14 mouse cellular contexts compared by ENCODE assay signal in genomic region chr13:90823877-90824276, GRCm38 (mm10).
DNase-seq lines count a peak whose midpoint lies in the region; ATAC-seq and TF ChIP-seq lines count a peak whose summit lies in the region.
"Had no signal": no experiment of that assay in that cellular context is flagged by ENCODE, and none has a peak within 500 bp of the region (broad histone marks: within the 10 kb centered on the region; RNA-seq: fewer than 3 reads in every experiment).

No protein-coding gene starts in this region.

- H3K27me3 ChIP-seq in kidney, embryonic 14.5 days (ENCODE audit: control insufficient read depth, insufficient read depth, low read length), result no peaks in the 10 kb centered on the region
- no peaks in the 10 kb centered on the region for H3K27me3 ChIP-seq in lung, embryonic 14.5 days (ENCODE audit: insufficient read depth, low read length)
- no peaks in the 10 kb centered on the region for H3K27me3 ChIP-seq in midbrain, embryonic 14.5 days (ENCODE audit: control insufficient read depth, insufficient read depth, low read length)
- H3K27me3 ChIP-seq: hindbrain, embryonic 12.5 days; limb, embryonic 15.5 days; stomach, embryonic 15.5 days had no signal

- H3K4me2 ChIP-seq in kidney, embryonic 14.5 days (replicated peaks; ENCODE audit: low read depth, low read length), result no peak overlapping the region
- H3K4me2 ChIP-seq in lung, embryonic 14.5 days, result no peak overlapping the region
- no peak overlapping the region for H3K4me2 ChIP-seq in midbrain, embryonic 14.5 days (ENCODE audit: low read length)
- H3K4me2 ChIP-seq: hindbrain, embryonic 12.5 days; limb, embryonic 15.5 days; midbrain, embryonic 11.5 days; stomach, embryonic 15.5 days had no signal

- H3K9me3 ChIP-seq in kidney, embryonic 14.5 days (ENCODE audit: control insufficient read depth, low read length), result no peaks in the 10 kb centered on the region
- no peaks in the 10 kb centered on the region for H3K9me3 ChIP-seq in lung, embryonic 14.5 days (ENCODE audit: low read depth, low read length)
- H3K9me3 ChIP-seq in midbrain, embryonic 14.5 days (ENCODE audit: control insufficient read depth, low read length), result no peaks in the 10 kb centered on the region
- H3K9me3 ChIP-seq: hindbrain, embryonic 12.5 days; limb, embryonic 15.5 days; stomach, embryonic 15.5 days had no signal

- TF ChIP-seq POLR2A in cortical plate, adult 2 months (IDR thresholded peaks at IDR 0.05; ENCODE audit: extremely low read depth, insufficient read depth, low read length), result no peak

- DNase-seq in frontal cortex, postnatal 25 days (ENCODE audit: low spot score in 2 of 2), result no peak
- DNase-seq in kidney, adult 18-20 months, result no peak
- DNase-seq in lung, embryonic 14.5 days, result peak; percentile 58
- DNase-seq in lung, postnatal 25 days (ENCODE audit: low spot score), result no peak
- no peak for DNase-seq in midbrain, embryonic 14.5 days
- DNase-seq: cerebellum, postnatal 36 days; gastrocnemius, postnatal 25 days had no signal

- no peak overlapping the region for H3K4me3 ChIP-seq in kidney, embryonic 14.5 days (ENCODE audit: low read length)
- H3K4me3 ChIP-seq in lung, embryonic 14.5 days (ENCODE audit: low read depth, low read length), result no peak overlapping the region
- no peak overlapping the region for H3K4me3 ChIP-seq in cortical plate, adult 2 months (ENCODE audit: insufficient read depth, low read length)
- H3K4me3 ChIP-seq in midbrain, embryonic 14.5 days (replicated peaks; ENCODE audit: low read depth, low read length), result no peak overlapping the region
- H3K4me3 ChIP-seq: hindbrain, embryonic 12.5 days; limb, embryonic 15.5 days; stomach, embryonic 15.5 days had no signal

- H3K27ac ChIP-seq in kidney, embryonic 14.5 days (ENCODE audit: low read depth, low read length), result no peak overlapping the region
- no peak overlapping the region for H3K27ac ChIP-seq in lung, embryonic 14.5 days (ENCODE audit: low read depth)
- no peak overlapping the region for H3K27ac ChIP-seq in cortical plate, adult 2 months (ENCODE audit: insufficient read depth, low read length)
- no peak overlapping the region for H3K27ac ChIP-seq in midbrain, embryonic 14.5 days (replicated peaks; ENCODE audit: low read depth, low read length)
- H3K27ac ChIP-seq: hindbrain, embryonic 12.5 days; limb, embryonic 15.5 days; stomach, embryonic 15.5 days had no signal

- H3K36me3 ChIP-seq in kidney, embryonic 14.5 days (ENCODE audit: control insufficient read depth, insufficient read depth, low read length), result no peaks in the 10 kb centered on the region
- H3K36me3 ChIP-seq in lung, embryonic 14.5 days (ENCODE audit: insufficient read depth), result no peaks in the 10 kb centered on the region
- H3K36me3 ChIP-seq in midbrain, embryonic 14.5 days (ENCODE audit: control insufficient read depth, insufficient read depth, low read length), result no peaks in the 10 kb centered on the region
- H3K36me3 ChIP-seq: hindbrain, embryonic 12.5 days; limb, embryonic 15.5 days; stomach, embryonic 15.5 days had no signal

- peak; percentile 37 for TF ChIP-seq CTCF in lung, embryonic 14.5 days (IDR thresholded peaks at IDR 0.05; ENCODE audit: low read depth)
- TF ChIP-seq CTCF in cortical plate, adult 2 months (IDR thresholded peaks at IDR 0.05; ENCODE audit: extremely low read depth, insufficient read depth, low read length), result 0 out of 2 replicates have a peak, but pooled peaks have one; percentile 17

- H3K4me1 ChIP-seq in kidney, embryonic 14.5 days (ENCODE audit: control insufficient read depth, insufficient read depth, low read length), result peaks cover 2% of the 10 kb centered on the region; the same call in 1 of the 2 replicates
- 0 out of 2 replicates have a peak, but pooled peaks cover 2% of the 10 kb centered on the region for H3K4me1 ChIP-seq in lung, embryonic 14.5 days (ENCODE audit: insufficient read depth)
- no peaks in the 10 kb centered on the region for H3K4me1 ChIP-seq in cortical plate, adult 2 months (ENCODE audit: control insufficient read depth, insufficient read depth, low read length)
- no peaks in the 10 kb centered on the region for H3K4me1 ChIP-seq in midbrain, embryonic 14.5 days (ENCODE audit: control insufficient read depth, insufficient read depth, low read length)
- H3K4me1 ChIP-seq: hindbrain, embryonic 12.5 days; limb, embryonic 15.5 days had no signal

- WGBS in kidney, embryonic 14.5 days, result 30% methylated on average over 5 of the region's 5 CpGs
- WGBS in lung, embryonic 14.5 days, result 61% methylated on average over 5 of the region's 5 CpGs
- 75% methylated on average over 5 of the region's 5 CpGs for WGBS in midbrain, embryonic 14.5 days

- ATAC-seq in frontal cortex, adult (ENCODE audit: low TSS enrichment), result peak; percentile 64; the same call in 1 of the 2 replicates
- peak; percentile 61; the same call in 1 of the 2 replicates for ATAC-seq in kidney, embryonic 14.5 days (ENCODE audit: low FRiP score, low TSS enrichment)
- peak; percentile 38; the same call in 1 of the 2 replicates for ATAC-seq in lung, embryonic 14.5 days (ENCODE audit: insufficient read depth)
- ATAC-seq in midbrain, embryonic 14.5 days (ENCODE audit: low FRiP score, low TSS enrichment), result no peak

- H3K9ac ChIP-seq in kidney, embryonic 14.5 days (ENCODE audit: low read depth, low read length), result no peak overlapping the region
- H3K9ac ChIP-seq in lung, embryonic 14.5 days, result no peak overlapping the region
- H3K9ac ChIP-seq in midbrain, embryonic 14.5 days (replicated peaks; ENCODE audit: low read length), result no peak overlapping the region
- H3K9ac ChIP-seq: hindbrain, embryonic 12.5 days; limb, embryonic 15.5 days; stomach, embryonic 15.5 days had no signal
